8 mouse cellular contexts compared by ENCODE assay signal in the genomic region with DNA sequence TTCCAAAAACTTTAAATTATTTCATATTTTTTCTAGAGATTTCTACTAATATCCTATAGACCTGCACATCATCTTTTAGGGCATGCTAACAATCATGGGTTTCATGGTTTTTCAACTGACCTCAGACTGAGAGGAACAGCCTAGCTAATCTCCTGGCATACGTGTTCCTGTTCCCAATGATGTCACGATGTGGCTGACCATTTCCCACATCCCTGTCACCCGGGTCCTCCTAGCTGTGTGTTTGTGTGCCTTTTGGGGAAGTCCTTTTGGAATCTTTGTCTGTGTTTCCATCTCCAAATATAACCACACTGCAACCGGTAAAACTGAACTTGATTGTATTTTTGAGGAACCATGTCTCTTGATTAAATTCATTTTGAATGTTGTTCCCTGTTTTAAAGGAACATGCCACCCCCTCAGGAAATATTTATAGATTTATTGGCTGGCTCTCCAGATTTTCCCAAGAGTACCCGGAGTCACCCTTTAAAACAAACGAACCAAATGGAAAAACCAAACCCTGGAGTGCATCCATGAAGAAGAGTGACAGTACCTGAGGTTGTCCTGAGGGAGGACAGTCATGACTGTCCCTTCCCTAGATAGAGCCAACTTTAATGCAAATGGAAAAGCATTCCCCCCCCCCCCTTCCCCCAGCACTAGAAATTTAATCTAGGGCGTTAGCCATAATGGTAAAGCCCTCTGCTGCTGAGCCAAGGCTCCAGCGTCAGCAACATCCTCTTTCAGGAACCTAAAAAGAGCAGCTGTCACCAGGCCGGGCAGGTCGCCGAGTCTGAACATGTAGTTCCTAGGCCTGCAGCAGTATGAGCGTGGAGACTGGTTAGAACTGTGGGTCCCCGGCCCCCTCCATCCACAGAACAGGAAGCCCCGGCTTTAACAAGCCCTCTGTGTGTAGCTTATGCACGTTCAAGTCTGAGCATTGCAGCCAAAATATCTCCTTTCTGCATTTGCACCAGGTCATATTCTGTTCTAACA. TPM values are rescaled to one million over a fixed set of nuclear protein-coding genes. Genes with fewer than 3 reads are reported as not detected.
DNase-seq lines count a peak whose midpoint lies in the region; ATAC-seq and TF ChIP-seq lines count a peak whose summit lies in the region.

No protein-coding gene starts in this region.

- 62% methylated on average over 15 of the region's 15 CpGs for WGBS in embryonic facial prominence, embryonic 13.5 days
- 72% methylated on average over 15 of the region's 15 CpGs for WGBS in embryonic facial prominence, embryonic 10.5 days
- WGBS in thymus, adult 2 months = 20% methylated on average over 15 of the region's 15 CpGs

- H3K4me1 ChIP-seq in embryonic facial prominence, embryonic 13.5 days = 0 out of 2 replicates have a peak, but pooled peaks cover 3% of the 10 kb centered on the region
- H3K4me1 ChIP-seq in embryonic facial prominence, embryonic 10.5 days = peaks cover 18% of the 10 kb centered on the region
- no peaks in the 10 kb centered on the region for H3K4me1 ChIP-seq in thymus, adult 2 months (replicated peaks; ENCODE audit: control insufficient read depth, insufficient read depth, low read length)

- peak overlapping the region; percentile 28; the same call in 1 of the 2 replicates for H3K27ac ChIP-seq in embryonic facial prominence, embryonic 13.5 days
- no peak overlapping the region for H3K27ac ChIP-seq in embryonic facial prominence, embryonic 10.5 days (replicated peaks)
- no peak overlapping the region for H3K27ac ChIP-seq in thymus, adult 2 months (ENCODE audit: control insufficient read depth, insufficient read depth, low read length)

- no peaks in the 10 kb centered on the region for H3K27me3 ChIP-seq in embryonic facial prominence, embryonic 13.5 days
- H3K27me3 ChIP-seq in embryonic facial prominence, embryonic 10.5 days (replicated peaks; ENCODE audit: low read depth, poor library complexity, severe bottlenecking) = no peaks in the 10 kb centered on the region
- H3K27me3 ChIP-seq in thymus, adult 2 months (ENCODE audit: control insufficient read depth, insufficient read depth, low read length) = no peaks in the 10 kb centered on the region; the same call in 1 of the 2 replicates

- H3K4me3 ChIP-seq in embryonic facial prominence, embryonic 13.5 days = no peak overlapping the region
- no peak overlapping the region for H3K4me3 ChIP-seq in embryonic facial prominence, embryonic 10.5 days
- H3K4me3 ChIP-seq in thymus, adult 2 months (ENCODE audit: control insufficient read depth, insufficient read depth, low read length) = no peak overlapping the region

- no peaks in the 10 kb centered on the region for H3K36me3 ChIP-seq in embryonic facial prominence, embryonic 13.5 days
- H3K36me3 ChIP-seq in embryonic facial prominence, embryonic 10.5 days (replicated peaks) = no peaks in the 10 kb centered on the region
- H3K36me3 ChIP-seq in thymus, adult 2 months (ENCODE audit: control insufficient read depth, insufficient read depth, low read length) = no peaks in the 10 kb centered on the region

- H3K9ac ChIP-seq in embryonic facial prominence, embryonic 13.5 days = no peak overlapping the region

- DNase-seq in embryonic facial prominence, embryonic 10.5 days (ENCODE audit: low spot score) = no peak
- peak; percentile 9 for DNase-seq in thymus, postnatal 14 days
- no peak for DNase-seq in thymus, adult 2 months
- DNase-seq in kidney, postnatal 14 days = peak; percentile 29
- peak; percentile 90 for DNase-seq in skeletal muscle tissue, adult 2 months (ENCODE audit: low read depth, low spot score)
- DNase-seq in cerebellum, postnatal 14 days = no peak
- no peak for DNase-seq in adrenal gland, adult (ENCODE audit: inconsistent age in 2 of 2, low spot score in 1 of 2)

- no peak for TF ChIP-seq POLR2A in thymus, adult 2 months (IDR thresholded peaks at IDR 0.05; ENCODE audit: control insufficient read depth, extremely low read depth, insufficient read depth, low read length, poor library complexity)

- H3K4me2 ChIP-seq in embryonic facial prominence, embryonic 13.5 days = no peak overlapping the region

- TF ChIP-seq CTCF in thymus, adult 2 months (IDR thresholded peaks at IDR 0.05; ENCODE audit: borderline replicate concordance, control insufficient read depth, extremely low read depth, insufficient read depth, low read length, poor library complexity) = no peak

- H3K9me3 ChIP-seq in embryonic facial prominence, embryonic 13.5 days = no peaks in the 10 kb centered on the region
- H3K9me3 ChIP-seq in embryonic facial prominence, embryonic 10.5 days = no peaks in the 10 kb centered on the region

- ATAC-seq in embryonic facial prominence, embryonic 13.5 days (ENCODE audit: insufficient number of reproducible peaks, insufficient read depth, low FRiP score, low TSS enrichment, low read depth) = 0 out of 2 replicates have a peak, but pooled peaks have one; percentile 49

RNA-seq across cellular contexts. Expression of gene Casr, which starts 31.1 kb away (rescaled TPM):
- polyA plus RNA-seq in embryonic facial prominence, embryonic 13.5 days (2015; fragmentation: Nextera tagmentation; extraction: Ambion mirVana) = 0.50 and 0.52 TPM in 2 replicates
- polyA plus RNA-seq in embryonic facial prominence, embryonic 10.5 days (2016; fragmentation: Nextera tagmentation; extraction: Ambion mirVana) = 0.18 and 0.26 TPM in 2 replicates
- 0.92 and 1.00 TPM in 2 replicates for polyA plus RNA-seq in thymus, adult 2 months (2012; rRNA removed)

Comparison
In these comparisons a context has a peak if more than half of its experiments do, and no peak if none do; other contexts are left out.
1. DNase-seq: peak in thymus, postnatal 14 days (single experiment), kidney, postnatal 14 days (single experiment) and skeletal muscle tissue, adult 2 months (single experiment); none in embryonic facial prominence, embryonic 10.5 days (single experiment), thymus, adult 2 months (single experiment), cerebellum, postnatal 14 days (0 of 2) and adrenal gland, adult (0 of 2).